ENCODE assay signal across 24 mouse cellular contexts in the genomic region with DNA sequence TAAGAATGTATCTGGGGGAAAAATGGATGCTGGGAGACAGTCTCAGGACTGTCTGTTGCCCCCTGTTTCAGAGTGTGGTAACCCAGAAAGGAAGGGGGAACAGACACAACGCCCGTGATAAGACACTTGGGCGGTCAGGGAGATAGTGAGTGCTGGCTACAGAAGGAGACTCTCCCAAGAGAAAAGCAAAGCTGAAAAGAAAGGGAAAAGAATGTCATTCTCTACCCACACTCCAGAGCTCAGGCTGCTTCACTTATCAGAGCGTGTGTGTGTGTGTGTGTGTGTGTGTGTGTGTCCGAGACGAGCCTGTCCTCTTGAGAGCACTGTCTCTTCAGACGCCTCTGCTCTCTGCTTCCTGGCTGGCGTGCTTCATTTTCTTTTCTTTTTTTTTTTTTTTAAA. TPM values are rescaled to one million over a fixed set of nuclear protein-coding genes. Genes with fewer than 3 reads are reported as not detected.
DNase-seq lines count a peak whose midpoint lies in the region; ATAC-seq lines count a peak whose summit lies in the region.
"Had no signal": no experiment of that assay in that cellular context is flagged by ENCODE, and none has a peak within 500 bp of the region (broad histone marks: within the 10 kb centered on the region; RNA-seq: fewer than 3 reads in every experiment).

No protein-coding gene starts in this region.

- H3K36me3 ChIP-seq in megakaryocyte, embryonic 14.5 days (replicated peaks; ENCODE audit: low read length) = peaks cover 39% of the 10 kb centered on the region
- H3K36me3 ChIP-seq in liver, embryonic 12.5 days = 0 out of 2 replicates have a peak, but pooled peaks cover 7% of the 10 kb centered on the region
- H3K36me3 ChIP-seq: embryonic facial prominence, embryonic 10.5 days; hindbrain, embryonic 15.5 days; intestine, embryonic 15.5 days; limb, embryonic 12.5 days; midbrain, embryonic 15.5 days; neural tube, embryonic 12.5 days had no signal

- H3K4me1 ChIP-seq in megakaryocyte, embryonic 14.5 days = peaks cover 95% of the 10 kb centered on the region
- H3K4me1 ChIP-seq in liver, embryonic 12.5 days = peaks cover 37% of the 10 kb centered on the region

- no peak overlapping the region for H3K9ac ChIP-seq in liver, embryonic 12.5 days
- H3K9ac ChIP-seq: hindbrain, embryonic 15.5 days; intestine, embryonic 15.5 days; limb, embryonic 12.5 days; midbrain, embryonic 15.5 days; neural tube, embryonic 12.5 days had no signal

- H3K27ac ChIP-seq in liver, embryonic 12.5 days = no peak overlapping the region
- H3K27ac ChIP-seq: embryonic facial prominence, embryonic 10.5 days; hindbrain, embryonic 15.5 days; intestine, embryonic 15.5 days; limb, embryonic 12.5 days; midbrain, embryonic 15.5 days; neural tube, embryonic 12.5 days had no signal

- DNase-seq in heart, postnatal 4 days = peak; percentile 19
- DNase-seq in heart, adult 11 months = no peak
- no peak for DNase-seq in cerebellum, postnatal 36 days
- DNase-seq in left cerebral cortex, adult 11 months (ENCODE audit: low spot score) = no peak
- DNase-seq: adrenal gland, postnatal 36 days; cerebellum, adult 9-10 months; gastrocnemius, postnatal 10 days; kidney, adult 8-10 months; kidney, postnatal 10 days; lung, adult 2 months; retina, postnatal 1 day; right cerebral cortex, postnatal 25 days had no signal

- 7% methylated on average over 8 of the region's 8 CpGs for WGBS in liver, embryonic 12.5 days (ENCODE audit: insufficient replicate concordance)

- H3K27me3 ChIP-seq in megakaryocyte, embryonic 14.5 days (replicated peaks) = no peaks in the 10 kb centered on the region
- H3K27me3 ChIP-seq in liver, embryonic 12.5 days (replicated peaks) = no peaks in the 10 kb centered on the region
- H3K27me3 ChIP-seq: hindbrain, embryonic 15.5 days; intestine, embryonic 15.5 days; limb, embryonic 12.5 days; midbrain, embryonic 15.5 days; neural tube, embryonic 12.5 days had no signal

- no peaks in the 10 kb centered on the region for H3K9me3 ChIP-seq in megakaryocyte, embryonic 14.5 days
- no peaks in the 10 kb centered on the region for H3K9me3 ChIP-seq in liver, embryonic 12.5 days (replicated peaks)
- H3K9me3 ChIP-seq: embryonic facial prominence, embryonic 10.5 days; hindbrain, embryonic 15.5 days; intestine, embryonic 15.5 days; limb, embryonic 12.5 days; midbrain, embryonic 15.5 days; neural tube, embryonic 12.5 days had no signal

- H3K4me3 ChIP-seq in megakaryocyte, embryonic 14.5 days (replicated peaks) = peak overlapping the region; percentile 65
- no peak overlapping the region for H3K4me3 ChIP-seq in liver, embryonic 12.5 days
- H3K4me3 ChIP-seq: embryonic facial prominence, embryonic 10.5 days; hindbrain, embryonic 15.5 days; intestine, embryonic 15.5 days; limb, embryonic 12.5 days; midbrain, embryonic 15.5 days; neural tube, embryonic 12.5 days had no signal

- no peak overlapping the region for H3K4me2 ChIP-seq in liver, embryonic 12.5 days
- H3K4me2 ChIP-seq: hindbrain, embryonic 15.5 days; intestine, embryonic 15.5 days; limb, embryonic 12.5 days; midbrain, embryonic 15.5 days; neural tube, embryonic 12.5 days had no signal

- ATAC-seq in megakaryocyte, adult 5-6 weeks (ENCODE audit: poor library complexity, severe bottlenecking) = no peak
- ATAC-seq in liver, embryonic 12.5 days = peak; percentile 37
- peak; percentile 49 for ATAC-seq in megakaryocyte-erythroid progenitor cell, adult 5-6 weeks (replicated peaks; ENCODE audit: low FRiP score, low TSS enrichment, poor library complexity, severe bottlenecking)
- ATAC-seq: forebrain, embryonic 16.5 days; intestine, embryonic 15.5 days; midbrain, embryonic 15.5 days had no signal

RNA-seq across cellular contexts. Expression of a gene that starts 45.8 kb away (rescaled TPM):
- total RNA-seq in heart, postnatal 4 days (2021) = 1 to 10 TPM; 1.2 to 1.6 TPM
- polyA plus RNA-seq in megakaryocyte, embryonic 14.5 days (2012; ENCODE audit: insufficient read depth, low replicate concordance) = 0.06 TPM in 1 of 2 replicates, not detected in the other
- not detected in 2 replicates for total RNA-seq in megakaryocyte, adult 5-6 weeks (2015)
- total RNA-seq in megakaryocyte, adult 5-6 weeks (2017) = 0.07 TPM in 1 of 2 replicates, not detected in the other
- polyA plus RNA-seq in liver, embryonic 12.5 days (2016; fragmentation: Nextera tagmentation; extraction: Ambion mirVana) = 0.16 and 0.30 TPM in 2 replicates
- not detected in 2 replicates for total RNA-seq in megakaryocyte-erythroid progenitor cell, adult 5-6 weeks (2014; fragmentation: Nextera tagmentation)
- total RNA-seq in megakaryocyte-erythroid progenitor cell, adult 5-6 weeks (2017) = 0.05 TPM in 1 of 2 replicates, not detected in the other
- total RNA-seq: hematopoietic stem cell, adult 5-6 weeks had no signal
